Mouse (Mus musculus) MEL (cell line): Measurements from ENCODE around the gene Olfr522. TPM values are rescaled to one million over a fixed set of nuclear protein-coding genes. Genes with fewer than 3 reads are reported as not detected.

Experiments used
- DNase-seq: peaks from one replicate; pipeline ENCODE4 v3.0.0; 2011; ENCODE audit warnings: low read depth, low spot score
- H3K27ac ChIP-seq: 2 replicates; pipeline ENCODE4 v1.5.1; 2012; ENCODE audit warnings: low read depth, mild to moderate bottlenecking, control low read depth, low read length, moderate library complexity; ENCODE audit not compliant: control insufficient read depth
- H3K27me3 ChIP-seq, 2 experiments: fragments of 150-350 bp in 1 of 2; sonication (generic) in 1 of 2; 2 replicates each; pipeline ENCODE4 v1.6.1; 2012; ENCODE audit warnings: low read length in 2 of 2, mild to moderate bottlenecking in 2 of 2, improper control_type of control experiment in 1 of 2, moderate library complexity in 1 of 2; ENCODE audit not compliant: insufficient read depth in 2 of 2, control insufficient read depth in 1 of 2
- H3K36me3 ChIP-seq, 2 experiments: 2 replicates each; pipeline ENCODE4 v1.6.1; 2012 to 2014; ENCODE audit warnings: low read length in 2 of 2, improper control_type of control experiment in 1 of 2, inconsistent platforms in 1 of 2, mild to moderate bottlenecking in 1 of 2; ENCODE audit not compliant: insufficient read depth in 2 of 2, control insufficient read depth in 1 of 2
- H3K4me1 ChIP-seq, 2 experiments: fragments of 150-350 bp in 1 of 2; sonication (generic) in 1 of 2; 2 replicates each; pipeline ENCODE4 v1.6.1; 2012; ENCODE audit warnings: low read length in 2 of 2, improper control_type of control experiment in 1 of 2, mild to moderate bottlenecking in 1 of 2; ENCODE audit not compliant: insufficient read depth in 2 of 2, control insufficient read depth in 1 of 2
- H3K4me3 ChIP-seq, 2 experiments: fragments of 150-350 bp in 1 of 2; sonication (generic) in 1 of 2; 2 replicates each; pipeline ENCODE4 v1.5.1; 2012; ENCODE audit warnings: low read depth in 2 of 2, low read length in 2 of 2, mild to moderate bottlenecking in 2 of 2, moderate library complexity in 2 of 2, control low read depth in 1 of 2, improper control_type of control experiment in 1 of 2; ENCODE audit not compliant: control insufficient read depth in 1 of 2, insufficient read depth in 1 of 2
- H3K79me2 ChIP-seq: 2 replicates; pipeline ENCODE4 v1.6.1; 2012; ENCODE audit warnings: mild to moderate bottlenecking, low read length, moderate library complexity; ENCODE audit not compliant: control insufficient read depth, poor library complexity, insufficient read depth
- H3K9ac ChIP-seq: 2 replicates; pipeline ENCODE4 v1.6.1; 2012; ENCODE audit warnings: low read depth, mild to moderate bottlenecking, control low read depth, low read length, moderate library complexity; ENCODE audit not compliant: control insufficient read depth, poor library complexity, severe bottlenecking
- H3K9me3 ChIP-seq: fragments of 150-350 bp; sonication (generic); replicated peaks from 2 replicates; pipeline ENCODE4 v1.6.1; 2012; ENCODE audit warnings: mild to moderate bottlenecking, low read length, improper control_type of control experiment, moderate library complexity; ENCODE audit not compliant: insufficient read depth
- CHD1 ChIP-seq: IDR thresholded peaks from 2 replicates; pipeline ENCODE4 v1.6.1; 2012; ENCODE audit warnings: low read depth, mild to moderate bottlenecking, inconsistent platforms, low read length, improper control_type of control experiment
- CTCF ChIP-seq, 3 experiments: IDR thresholded peaks in 2 of 3; conservative IDR thresholded peaks in 1 of 3; 2 replicates each; pipeline ENCODE4 v1.5.1; 2011 to 2012; ENCODE audit warnings: low read length in 3 of 3, low read depth in 2 of 3, mild to moderate bottlenecking in 2 of 3, improper control_type of control experiment in 1 of 3, inconsistent platforms in 1 of 3, mixed read lengths in 1 of 3, moderate library complexity in 1 of 3; ENCODE audit not compliant: control insufficient read depth in 1 of 3, insufficient read depth in 1 of 3, poor library complexity in 1 of 3, severe bottlenecking in 1 of 3
- ELF1 ChIP-seq: IDR thresholded peaks from 2 replicates; pipeline ENCODE4 v1.6.1; 2014; ENCODE audit warnings: low read depth, mild to moderate bottlenecking, inconsistent platforms, low read length, improper control_type of control experiment, moderate library complexity
- EP300 ChIP-seq, 2 experiments: IDR thresholded peaks; 2 replicates each; pipeline ENCODE4 v1.6.1; 2011; ENCODE audit warnings: improper control_type of control experiment in 2 of 2, low read length in 2 of 2, low read depth in 1 of 2, mild to moderate bottlenecking in 1 of 2
- ETS1 ChIP-seq: IDR thresholded peaks from 2 replicates; pipeline ENCODE4 v1.6.1; 2012; ENCODE audit warnings: low read depth, mild to moderate bottlenecking, inconsistent platforms, low read length, improper control_type of control experiment, moderate library complexity
- HCFC1 ChIP-seq: IDR thresholded peaks from 2 replicates; pipeline ENCODE4 v1.6.1; 2012; ENCODE audit warnings: low read depth, mild to moderate bottlenecking, inconsistent platforms, low read length, improper control_type of control experiment, moderate library complexity
- JUND ChIP-seq: IDR thresholded peaks from 2 replicates; pipeline ENCODE4 v1.6.1; 2011; ENCODE audit warnings: low read depth, mild to moderate bottlenecking, improper control_type of control experiment, low read length
- KAT2A ChIP-seq: conservative IDR thresholded peaks from 2 replicates; pipeline ENCODE4 v1.6.1; 2012; ENCODE audit warnings: low read depth, low read length, improper control_type of control experiment, inconsistent platforms
- MAX ChIP-seq: IDR thresholded peaks from 2 replicates; pipeline ENCODE4 v1.6.1; 2011; ENCODE audit warnings: low read length, improper control_type of control experiment
- MYB ChIP-seq: IDR thresholded peaks from 2 replicates; pipeline ENCODE4 v1.6.1; 2011; ENCODE audit warnings: mild to moderate bottlenecking, low read depth, low read length, improper control_type of control experiment
- POLR2AphosphoS5 ChIP-seq: IDR thresholded peaks from 2 replicates; pipeline ENCODE4 v1.6.1; 2012; ENCODE audit warnings: low read depth, borderline replicate concordance, mild to moderate bottlenecking, inconsistent platforms, low read length, moderate library complexity, mixed read lengths
- RAD21 ChIP-seq: IDR thresholded peaks from 2 replicates; pipeline ENCODE4 v1.6.1; 2011; ENCODE audit warnings: mild to moderate bottlenecking, low read depth, low read length, improper control_type of control experiment
- RCOR1 ChIP-seq: IDR thresholded peaks from 2 replicates; pipeline ENCODE4 v1.6.1; 2012; ENCODE audit warnings: low read depth, mild to moderate bottlenecking, inconsistent platforms, low read length, improper control_type of control experiment
- SMC3 ChIP-seq: IDR thresholded peaks from 2 replicates; pipeline ENCODE4 v1.6.1; 2011; ENCODE audit warnings: low read depth, low read length, improper control_type of control experiment
- TAL1 ChIP-seq: IDR thresholded peaks from 2 replicates; pipeline ENCODE4 v1.6.1; 2012; ENCODE audit warnings: mild to moderate bottlenecking, inconsistent platforms, low read length, moderate library complexity, mixed read lengths
- TCF12 ChIP-seq: IDR thresholded peaks from 2 replicates; pipeline ENCODE4 v1.6.1; 2014; ENCODE audit warnings: low read depth, mild to moderate bottlenecking, inconsistent platforms, low read length, improper control_type of control experiment, moderate library complexity
- USF1 ChIP-seq: IDR thresholded peaks from 2 replicates; pipeline ENCODE4 v1.6.1; 2014; ENCODE audit warnings: low read depth, mild to moderate bottlenecking, inconsistent platforms, low read length, improper control_type of control experiment, moderate library complexity
- ZC3H11A ChIP-seq: IDR thresholded peaks from 2 replicates; pipeline ENCODE4 v1.6.1; 2012; ENCODE audit warnings: low read depth, mild to moderate bottlenecking, inconsistent platforms, low read length, improper control_type of control experiment
- ZMIZ1 ChIP-seq: IDR thresholded peaks from 2 replicates; pipeline ENCODE4 v1.6.1; 2012; ENCODE audit warnings: low read depth, mild to moderate bottlenecking, inconsistent platforms, low read length, improper control_type of control experiment, moderate library complexity
- ZNF384 ChIP-seq: IDR thresholded peaks from 2 replicates; pipeline ENCODE4 v1.6.1; 2012; ENCODE audit warnings: low read depth, mild to moderate bottlenecking, inconsistent platforms, low read length, improper control_type of control experiment
- polyA plus RNA-seq, 2 experiments: library from polyadenylated mRNA; stranded (reverse) in 1 of 2; unstranded in 1 of 2; fragments of >175 nt in 1 of 2; fragments of >200 nt in 1 of 2; gene quantifications; 2 replicates each; pipeline versions ENCODE4 v1.2.1 to v1.2.4; 2012; ENCODE audit warnings: low replicate concordance in 2 of 2, low read depth in 1 of 2; ENCODE audit not compliant: insufficient read length in 2 of 2, insufficient read depth in 1 of 2, missing spikeins in 1 of 2
- total RNA-seq: library from RNA; depleted of rRNA; stranded (reverse); fragments of 300-350 nt; gene quantifications from 2 replicates; pipeline ENCODE4 v1.2.3, GENCODE M21; 2012

Gene Olfr522
- total and polyA plus RNA-seq, 3 experiments, result not detected

DNA sequence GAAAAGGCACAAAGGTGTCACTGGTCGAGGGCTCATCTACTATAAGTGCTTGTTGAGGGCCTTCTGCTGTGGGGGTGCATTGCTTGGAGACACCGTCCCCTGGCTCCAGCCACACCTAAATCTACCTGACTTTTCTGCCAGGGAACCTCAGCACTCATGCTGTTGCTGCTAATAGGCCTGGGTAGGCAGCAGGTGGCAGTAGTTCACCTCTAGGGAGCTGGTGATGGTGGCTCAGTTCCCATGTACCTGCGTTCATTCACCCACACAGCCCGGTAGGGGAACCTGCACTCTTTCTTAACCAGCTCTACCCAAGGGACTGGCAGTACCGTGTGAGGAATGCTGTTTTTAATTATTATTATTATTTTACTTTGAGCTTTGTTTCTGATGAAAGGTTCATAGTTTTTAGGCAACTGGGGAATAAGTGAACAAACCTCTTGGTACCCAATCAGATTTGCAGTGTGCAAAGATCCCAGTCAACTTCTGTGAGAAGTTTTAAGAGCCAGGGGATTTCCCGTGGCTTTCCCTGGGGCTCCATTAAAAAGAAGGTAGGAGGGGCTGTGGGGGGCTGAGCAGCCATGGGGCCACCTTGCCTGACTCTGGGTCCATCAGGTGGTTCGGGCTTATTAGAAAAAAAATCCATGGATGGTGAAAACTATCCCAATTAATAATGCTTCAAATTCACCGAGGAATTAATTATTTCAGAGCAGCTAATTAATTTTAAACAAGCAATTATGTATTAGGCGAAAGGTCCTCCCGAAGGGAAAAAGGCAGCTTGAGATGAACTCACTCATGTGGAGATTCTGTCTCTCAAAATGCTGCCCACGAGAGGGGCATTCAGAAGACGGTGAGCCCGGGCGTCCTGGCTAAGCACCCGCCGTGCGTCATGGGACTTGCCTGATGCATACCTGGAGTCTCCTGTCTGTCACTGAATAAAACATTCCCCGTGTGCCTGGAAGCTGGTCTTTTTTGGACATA is 22.4 kb upstream of the Olfr522 start:
- no peak overlapping the region for H3K4me3 ChIP-seq
- DNase-seq, result peak; percentile 23
- TF ChIP-seq HCFC1 (no peak), ZC3H11A (peak; percentile 13; the same call in 1 of the 2 replicates), POLR2AphosphoS5 (no peak), RAD21 (peak; percentile 46), CTCF (IDR thresholded peaks at IDR 0.05 in 2 of 3, conservative IDR thresholded peaks at IDR 0.05 in 1 of 3; ENCODE audit: control insufficient read depth in 1 of 3, insufficient read depth in 1 of 3, low read depth in 2 of 3, low read length in 3 of 3, poor library complexity in 1 of 3, severe bottlenecking in 1 of 3) (peak in 2 of 3 experiments; percentile 52 to 58; a peak in 4 of 6 replicates), SMC3 (peak; percentile 42; the same call in 1 of the 2 replicates)
- H3K79me2 ChIP-seq, result no peaks in the 10 kb centered on the region
- H3K36me3 ChIP-seq, result no peaks in the 10 kb centered on the region
- H3K27ac ChIP-seq, result no peak overlapping the region
- H3K27me3 ChIP-seq, result no peaks in the 10 kb centered on the region
- peaks cover 0 to 6% of the 10 kb centered on the region in 2 experiments; a peak in 2 of 4 replicates for H3K4me1 ChIP-seq
- no peaks in the 10 kb centered on the region for H3K9me3 ChIP-seq
- H3K9ac ChIP-seq, result no peak overlapping the region

DNA sequence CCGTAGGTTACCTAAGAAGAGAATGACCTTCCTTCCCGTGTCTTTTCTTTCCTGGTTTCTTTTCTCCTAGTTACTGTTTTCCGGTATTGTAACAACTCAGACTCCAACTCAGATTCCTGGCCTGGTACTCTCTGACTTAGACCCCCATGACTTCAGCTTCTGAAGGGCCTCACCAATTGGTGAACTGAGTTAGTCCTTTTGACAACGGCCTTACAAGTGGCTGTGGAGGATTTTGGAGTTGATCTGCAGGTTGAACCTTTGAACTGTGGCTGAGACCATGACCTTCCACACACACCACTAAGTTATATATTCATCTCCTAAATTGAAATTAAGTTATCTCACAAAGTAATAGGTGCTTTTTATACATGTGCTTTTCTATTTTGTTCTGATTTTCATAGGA is 19.6 kb upstream of the Olfr522 start:
- DNase-seq, result no peak
- TF ChIP-seq RAD21, result no peak
- no peak for TF ChIP-seq EP300 (IDR thresholded peaks at IDR 0.05; ENCODE audit: low read depth in 1 of 2, low read length in 2 of 2)
- TF ChIP-seq ZNF384, result no peak
- TF ChIP-seq RCOR1, result no peak
- no peak for TF ChIP-seq JUND
- no peak for TF ChIP-seq ETS1
- TF ChIP-seq USF1, result no peak
- TF ChIP-seq KAT2A, result no peak
- no peak for TF ChIP-seq ZMIZ1
- TF ChIP-seq CTCF (IDR thresholded peaks at IDR 0.05 in 2 of 3, conservative IDR thresholded peaks at IDR 0.05 in 1 of 3; ENCODE audit: control insufficient read depth in 1 of 3, insufficient read depth in 1 of 3, low read depth in 2 of 3, low read length in 3 of 3, poor library complexity in 1 of 3, severe bottlenecking in 1 of 3), result no peak
- TF ChIP-seq TAL1, result no peak
- TF ChIP-seq TCF12, result no peak
- TF ChIP-seq MYB, result no peak
- no peak for TF ChIP-seq ELF1
- no peak for TF ChIP-seq POLR2AphosphoS5
- no peak for TF ChIP-seq MAX
- TF ChIP-seq CHD1, result no peak
- no peaks in the 10 kb centered on the region for H3K27me3 ChIP-seq
- H3K79me2 ChIP-seq, result no peaks in the 10 kb centered on the region
- no peaks in the 10 kb centered on the region for H3K36me3 ChIP-seq
- peaks cover 0 to 4% of the 10 kb centered on the region in 2 experiments; a peak in 2 of 4 replicates for H3K4me1 ChIP-seq
- H3K27ac ChIP-seq, result no peak overlapping the region
- no peak overlapping the region for H3K4me3 ChIP-seq
- no peak overlapping the region for H3K9ac ChIP-seq
- no peaks in the 10 kb centered on the region for H3K9me3 ChIP-seq
